ENCODE assay signal across 12 mouse cellular contexts in the genomic region with DNA sequence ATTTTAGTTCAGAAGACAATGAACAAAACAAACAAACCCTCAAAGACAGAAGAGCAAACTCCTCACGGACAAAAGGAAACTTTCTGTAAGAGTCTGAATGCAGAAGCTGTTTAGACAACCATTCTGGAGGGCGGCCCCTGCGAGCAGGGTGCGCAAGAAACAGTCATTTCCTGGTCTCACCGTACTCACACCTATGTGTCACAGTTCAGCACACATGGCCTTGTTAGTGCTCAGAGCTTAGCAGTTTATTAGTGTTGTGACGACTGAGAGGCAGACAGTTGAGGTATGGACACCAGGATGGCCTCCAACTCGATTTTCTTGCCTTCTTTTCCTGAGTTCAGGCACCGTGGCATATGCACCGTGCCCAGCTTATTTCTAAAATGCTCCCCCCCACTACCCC. TPM values are rescaled to one million over a fixed set of nuclear protein-coding genes. Genes with fewer than 3 reads are reported as not detected.
A peak's percentile ranks its signal among the peaks of the same experiment; 100 is the strongest.
DNase-seq lines count a peak whose midpoint lies in the region; ATAC-seq and TF ChIP-seq lines count a peak whose summit lies in the region.
"Had no signal": no experiment of that assay in that cellular context is flagged by ENCODE, and none has a peak within 500 bp of the region (broad histone marks: within the 10 kb centered on the region; RNA-seq: fewer than 3 reads in every experiment).

No protein-coding gene starts in this region.

- H3K4me1 ChIP-seq in heart, embryonic 13.5 days: peaks cover 57% of the 10 kb centered on the region
- H3K4me1 ChIP-seq in lung, postnatal 0 days (ENCODE audit: insufficient read depth, low read depth, low read length): peaks cover 27% of the 10 kb centered on the region; the same call in 1 of the 2 replicates
- peaks cover 32% of the 10 kb centered on the region for H3K4me1 ChIP-seq in lung, adult 2 months (ENCODE audit: control insufficient read depth, insufficient read depth, low read length)
- peaks cover 4% of the 10 kb centered on the region; the same call in 1 of the 2 replicates for H3K4me1 ChIP-seq in bone marrow, adult 2 months (ENCODE audit: control insufficient read depth, insufficient read depth, low read length)
- peaks cover 30% of the 10 kb centered on the region for H3K4me1 ChIP-seq in neural tube, embryonic 15.5 days

- H3K4me2 ChIP-seq in heart, embryonic 13.5 days: peak overlapping the region; percentile 27
- no peak overlapping the region; the same call in 1 of the 2 replicates for H3K4me2 ChIP-seq in lung, postnatal 0 days (replicated peaks; ENCODE audit: low read depth, low read length)
- H3K4me2 ChIP-seq in neural tube, embryonic 15.5 days: peak overlapping the region; percentile 9; the same call in 1 of the 2 replicates
- H3K4me2 ChIP-seq: hindbrain, embryonic 12.5 days; midbrain, embryonic 13.5 days had no signal

- WGBS in heart, embryonic 13.5 days: 64% methylated on average over 9 of the region's 9 CpGs
- 45% methylated on average over 9 of the region's 9 CpGs for WGBS in lung, postnatal 0 days
- WGBS in lung, adult 2 months: 19% methylated on average over 9 of the region's 9 CpGs
- 19% methylated on average over 9 of the region's 9 CpGs for WGBS in bone marrow, adult 2 months
- 42% methylated on average over 9 of the region's 9 CpGs for WGBS in neural tube, embryonic 15.5 days

- TF ChIP-seq POLR2A in lung, adult 2 months (IDR thresholded peaks at IDR 0.05; ENCODE audit: borderline replicate concordance, extremely low read depth, low read depth, low read length): no peak
- no peak for TF ChIP-seq POLR2A in bone marrow, adult 2 months (IDR thresholded peaks at IDR 0.05; ENCODE audit: borderline replicate concordance, control insufficient read depth, low read depth, low read length)

- H3K27ac ChIP-seq in heart, embryonic 13.5 days (replicated peaks): 0 out of 2 replicates have a peak overlapping the region, but pooled peaks have one; percentile 20
- H3K27ac ChIP-seq in lung, postnatal 0 days (ENCODE audit: low read length): peak overlapping the region; percentile 15
- H3K27ac ChIP-seq in bone marrow, adult 2 months (ENCODE audit: control insufficient read depth, insufficient read depth, low read depth, low read length, poor library complexity): 0 out of 2 replicates have a peak overlapping the region, but pooled peaks have one; percentile 3
- H3K27ac ChIP-seq in neural tube, embryonic 15.5 days (replicated peaks): no peak overlapping the region
- H3K27ac ChIP-seq: embryonic facial prominence, embryonic 10.5 days; hindbrain, embryonic 12.5 days; midbrain, embryonic 13.5 days had no signal

- H3K27me3 ChIP-seq in heart, embryonic 13.5 days (replicated peaks): no peaks in the 10 kb centered on the region
- no peaks in the 10 kb centered on the region for H3K27me3 ChIP-seq in lung, postnatal 0 days (replicated peaks; ENCODE audit: insufficient read depth, low read length)
- H3K27me3 ChIP-seq in neural tube, embryonic 15.5 days (replicated peaks): no peaks in the 10 kb centered on the region
- H3K27me3 ChIP-seq: hindbrain, embryonic 12.5 days; midbrain, embryonic 13.5 days had no signal

- no peak for DNase-seq in heart, postnatal 25 days (ENCODE audit: low spot score)
- DNase-seq in lung, postnatal 0 days (ENCODE audit: low spot score): peak; percentile 21
- no peak for DNase-seq in lung, adult 2 months
- no peak for DNase-seq in gastrocnemius, postnatal 36 days
- no peak for DNase-seq in gastrocnemius, adult 18-20 months (ENCODE audit: low spot score)
- DNase-seq: forebrain, postnatal 0 days had no signal

- H3K9ac ChIP-seq in heart, embryonic 13.5 days: peak overlapping the region; percentile 58
- H3K9ac ChIP-seq in lung, postnatal 0 days (replicated peaks; ENCODE audit: low read depth): no peak overlapping the region
- no peak overlapping the region for H3K9ac ChIP-seq in neural tube, embryonic 15.5 days (replicated peaks)
- H3K9ac ChIP-seq: forebrain, postnatal 0 days; hindbrain, embryonic 12.5 days; midbrain, embryonic 13.5 days had no signal

- TF ChIP-seq EP300 in lung, postnatal 0 days (IDR thresholded peaks at IDR 0.05): no peak

- ATAC-seq in heart, embryonic 13.5 days (ENCODE audit: extremely low read depth, insufficient number of reproducible peaks, low FRiP score, low TSS enrichment): no peak
- ATAC-seq in lung, postnatal 0 days: no peak
- ATAC-seq in neural tube, embryonic 15.5 days (ENCODE audit: low FRiP score): no peak
- ATAC-seq: forebrain, postnatal 0 days; midbrain, embryonic 13.5 days had no signal

- no peaks in the 10 kb centered on the region for H3K9me3 ChIP-seq in heart, embryonic 13.5 days
- no peaks in the 10 kb centered on the region for H3K9me3 ChIP-seq in lung, postnatal 0 days (ENCODE audit: low read length)
- H3K9me3 ChIP-seq in neural tube, embryonic 15.5 days (replicated peaks): no peaks in the 10 kb centered on the region
- H3K9me3 ChIP-seq: embryonic facial prominence, embryonic 10.5 days; hindbrain, embryonic 12.5 days; midbrain, embryonic 13.5 days had no signal

- intact Hi-C loops in heart, postnatal 25 days (cut with DNase I): loop anchor here (10.0 kb wide), 1 partner anchor 511 kb away; the partner anchor contains the start of gene Lmo4
- intact Hi-C loops in gastrocnemius, postnatal 36 days (cut with DNase I): no loop called here

- TF ChIP-seq CTCF in lung, postnatal 0 days (IDR thresholded peaks at IDR 0.05): no peak
- no peak for TF ChIP-seq CTCF in lung, adult 2 months (IDR thresholded peaks at IDR 0.05; ENCODE audit: insufficient read depth, low read length)
- TF ChIP-seq CTCF in bone marrow, adult 2 months (IDR thresholded peaks at IDR 0.05; ENCODE audit: control insufficient read depth, insufficient read depth, low read length): no peak

- peak overlapping the region; percentile 4; the same call in 1 of the 2 replicates for H3K4me3 ChIP-seq in heart, embryonic 13.5 days
- H3K4me3 ChIP-seq in lung, postnatal 0 days (ENCODE audit: low read depth, low read length): no peak overlapping the region
- H3K4me3 ChIP-seq in lung, adult 2 months (replicated peaks; ENCODE audit: extremely low read depth, low read depth, low read length): no peak overlapping the region
- H3K4me3 ChIP-seq in bone marrow, adult 2 months (replicated peaks; ENCODE audit: control insufficient read depth, low read depth, low read length): no peak overlapping the region
- H3K4me3 ChIP-seq in neural tube, embryonic 15.5 days (replicated peaks): no peak overlapping the region
- H3K4me3 ChIP-seq: embryonic facial prominence, embryonic 10.5 days; hindbrain, embryonic 12.5 days; midbrain, embryonic 13.5 days had no signal

- peaks cover 27% of the 10 kb centered on the region for H3K36me3 ChIP-seq in heart, embryonic 13.5 days
- H3K36me3 ChIP-seq in lung, postnatal 0 days (ENCODE audit: insufficient read depth, low read length): no peaks in the 10 kb centered on the region
- H3K36me3 ChIP-seq in neural tube, embryonic 15.5 days: peaks cover 12% of the 10 kb centered on the region

RNA-seq across cellular contexts. Expression of gene Sh3glb1, which starts 4.2 kb away (rescaled TPM):
- polyA plus RNA-seq in heart, embryonic 13.5 days (2015; fragmentation: Nextera tagmentation; extraction: Ambion mirVana): 124 and 134 TPM in 2 replicates
- total RNA-seq in heart, postnatal 25 days (2021): 100 to 1,000 TPM; 330 to 353 TPM
- 173 and 175 TPM in 2 replicates for polyA plus RNA-seq in lung, postnatal 0 days (2015; fragmentation: Nextera tagmentation; extraction: Ambion mirVana)
- polyA plus RNA-seq in lung, adult 2 months (2012; rRNA removed): 26.2 and 26.5 TPM in 2 replicates
- polyA plus RNA-seq in bone marrow, adult 2 months (2011; ENCODE audit: insufficient read depth, insufficient read length, low replicate concordance, missing spikeins): 115 and 118 TPM in 2 replicates
- 114 TPM in 2 replicates for polyA plus RNA-seq in neural tube, embryonic 15.5 days (2015; fragmentation: Nextera tagmentation; extraction: Ambion mirVana)
- 100 to 1,000 TPM; 303 to 325 TPM for total RNA-seq in gastrocnemius, postnatal 36 days (2021)
- total RNA-seq in gastrocnemius, adult 18-20 months (2021): 100 to 1,000 TPM; 332 to 386 TPM

RNA-seq across cellular contexts. Expression of gene Clca3a1, which starts 44.9 kb away (rescaled TPM):
- 18.6 TPM in 2 replicates for polyA plus RNA-seq in heart, embryonic 13.5 days (2015; fragmentation: Nextera tagmentation; extraction: Ambion mirVana)
- 1 to 10 TPM; 1.0 to 1.1 TPM for total RNA-seq in heart, postnatal 25 days (2021)
- polyA plus RNA-seq in lung, postnatal 0 days (2015; fragmentation: Nextera tagmentation; extraction: Ambion mirVana): 8.9 and 9.9 TPM in 2 replicates
- 0.63 and 0.80 TPM in 2 replicates for polyA plus RNA-seq in lung, adult 2 months (2012; rRNA removed)
- 7.0 and 8.3 TPM in 2 replicates for polyA plus RNA-seq in bone marrow, adult 2 months (2011; ENCODE audit: insufficient read depth, insufficient read length, low replicate concordance, missing spikeins)
- 0.27 and 0.79 TPM in 2 replicates for polyA plus RNA-seq in neural tube, embryonic 15.5 days (2015; fragmentation: Nextera tagmentation; extraction: Ambion mirVana)
- under 1 TPM in 1 of 2 experiments, not detected in 1; 0.15 TPM for total RNA-seq in gastrocnemius, postnatal 36 days (2021)
- under 1 TPM; 0.09 to 0.18 TPM for total RNA-seq in gastrocnemius, adult 18-20 months (2021)
- polyA plus RNA-seq: embryonic facial prominence, embryonic 10.5 days had no signal
